Mouse (Mus musculus) gastrocnemius, adult 2 months (tissue): Measurements from ENCODE around the gene Usp54. TPM values are rescaled to one million over a fixed set of nuclear protein-coding genes. Genes with fewer than 3 reads are reported as not detected.

Experiments used
- DNase-seq: peaks from one replicate; pipeline ENCODE4 v3.0.0; 2022
- H3K27ac ChIP-seq: fragments of 200-600 bp; 2 replicates; pipeline ENCODE4 v1.8.1; 2022; ENCODE audit warnings: mild to moderate bottlenecking
- H3K4me3 ChIP-seq: fragments of 200-600 bp; 2 replicates; pipeline ENCODE4 v1.8.1; 2022; ENCODE audit warnings: mild to moderate bottlenecking, moderate library complexity
- CTCF ChIP-seq: fragments of 200-600 bp; IDR thresholded peaks from 2 replicates; pipeline ENCODE4 v1.8.1; 2022; ENCODE audit warnings: antibody characterized with exemption, mild to moderate bottlenecking, moderate library complexity
- intact Hi-C: fragments of 180-260 bp; cut with DNase I; formaldehyde crosslinking; loops from one replicate; pipeline ENCODE4 v1.15.1; 2025
- long read RNA-seq, 2 experiments: library from polyadenylated mRNA; stranded (forward); transcript quantifications; one replicate each; pipeline ENCODE4 v2.0.0; 2021
- total RNA-seq, 2 experiments: library from RNA; stranded (reverse); gene quantifications; 2 replicates each; pipeline ENCODE4 v1.2.3; 2021

Usp54 gene
- 1 to 10 TPM; 4.9 to 6.3 TPM for total RNA-seq
- long read RNA-seq, experiment 1, partial matches to known transcripts, result 1 of 3 reads
- long read RNA-seq, experiment 1, other reads (novel, unspliced or antisense), result 2 of 3 reads
- long read RNA-seq, experiment 2, full-length matches to known transcripts, result 1 of 3 reads
- long read RNA-seq, experiment 2, partial matches to known transcripts, result 0 of 3 reads
- long read RNA-seq, experiment 2, other reads (novel, unspliced or antisense), result 2 of 3 reads

GRCm38 (mm10) chr14:20640644-20641437 lies at the start of gene Usp54:
Usp54 (minus strand) TSS chr14:20641063.
- Histone ChIP-seq H3K27ac (peak within 1 kb of the TSS; percentile 99), H3K4me3 (peak within 1 kb of the TSS; percentile 91)
- intact Hi-C loops, result loop anchor here (5.0 kb wide), 1 partner anchor 64 kb away; no protein-coding TSS in a partner anchor
- no peak for TF ChIP-seq CTCF
- peak; percentile 98 for DNase-seq

DNA sequence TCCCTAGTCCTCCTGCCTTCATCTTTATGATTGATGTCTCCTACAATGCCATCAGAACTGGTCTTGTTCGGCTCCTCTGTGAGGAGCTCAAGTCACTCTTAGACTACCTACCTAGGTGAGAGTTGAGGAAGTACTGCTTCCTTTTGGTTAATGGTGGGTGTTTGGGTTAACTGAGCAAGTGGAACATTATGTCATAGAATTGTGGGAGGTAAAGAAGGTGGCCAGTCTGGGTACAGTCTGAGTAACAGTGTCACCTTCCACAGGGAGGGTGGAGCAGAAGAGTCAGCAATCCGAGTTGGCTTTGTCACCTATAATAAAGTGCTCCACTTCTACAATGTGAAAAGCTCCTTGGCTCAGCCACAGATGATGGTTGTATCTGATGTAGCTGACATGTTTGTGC lies 48.1 kb upstream of the Usp54 start:
- intact Hi-C loops, result no loop called here
- Histone ChIP-seq H3K27ac (no peak overlapping the region), H3K4me3 (no peak overlapping the region)
- no peak for TF ChIP-seq CTCF
- no peak for DNase-seq

- Histone ChIP-seq H3K27ac (no peak overlapping the region), H3K4me3 (no peak overlapping the region)
- no peak for TF ChIP-seq CTCF
- intact Hi-C loops, result no loop called here
- no peak for DNase-seq
Measured at GRCm38 (mm10) chr14:20686576-20686975, 45.7 kb upstream of the Usp54 start.

GRCm38 (mm10) chr14:20682498-20682897 lies 41.6 kb upstream of the Usp54 start:
- Histone ChIP-seq H3K27ac (peak overlapping the region; percentile 63), H3K4me3 (no peak overlapping the region)
- DNase-seq, result peak; percentile 31
- intact Hi-C loops, result no loop called here
- TF ChIP-seq CTCF, result no peak

- no peak overlapping the region for H3K4me3 ChIP-seq
- H3K27ac ChIP-seq, result peak overlapping the region; percentile 63; the same call in 1 of the 2 replicates
- TF ChIP-seq CTCF, result no peak
- DNase-seq, result no peak
- intact Hi-C loops, result no loop called here
Measured at GRCm38 (mm10) chr14:20681742-20682141, 40.9 kb upstream of the Usp54 start.

DNA sequence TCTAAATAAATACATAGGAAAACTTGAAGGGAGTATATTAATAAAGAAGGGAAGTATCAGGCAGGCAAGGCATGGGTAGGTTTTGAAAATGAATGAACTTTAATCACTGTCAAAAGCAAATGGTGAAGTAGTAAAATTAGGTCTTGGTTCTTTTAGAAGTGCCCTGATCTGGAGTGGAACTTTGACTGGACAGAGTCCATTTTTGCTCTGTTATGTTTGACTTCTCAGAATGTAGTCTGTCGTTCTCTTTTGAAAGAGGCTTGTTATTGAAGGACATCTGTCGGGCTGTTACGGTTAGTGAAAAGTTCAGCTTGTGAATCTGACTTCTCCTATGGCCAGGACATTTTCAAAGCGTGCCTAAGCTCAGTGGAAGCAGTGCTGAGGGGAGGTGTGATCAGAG lies 37.0 kb upstream of the Usp54 start:
- intact Hi-C loops, result no loop called here
- DNase-seq, result no peak
- H3K4me3 ChIP-seq, result no peak overlapping the region
- H3K27ac ChIP-seq, result no peak overlapping the region
- no peak for TF ChIP-seq CTCF

- peak within 1 kb of the TSS; percentile 98 for H3K27ac ChIP-seq
- peak within 1 kb of the TSS; percentile 85 for H3K4me3 ChIP-seq
- TF ChIP-seq CTCF, result 0 out of 2 replicates have a peak, but pooled peaks have one; percentile 1
- DNase-seq, result peak; percentile 99
- intact Hi-C loops, result loop anchor here (2.0 kb wide), 1 partner anchor 23 kb away; no protein-coding TSS in a partner anchor
Measured at GRCm38 (mm10) chr14:20674064-20674833, 33.4 kb upstream of the Usp54 start, which contains the start of gene Sec24c. Sec24c (plus strand) TSS chr14:20674308.

DNA sequence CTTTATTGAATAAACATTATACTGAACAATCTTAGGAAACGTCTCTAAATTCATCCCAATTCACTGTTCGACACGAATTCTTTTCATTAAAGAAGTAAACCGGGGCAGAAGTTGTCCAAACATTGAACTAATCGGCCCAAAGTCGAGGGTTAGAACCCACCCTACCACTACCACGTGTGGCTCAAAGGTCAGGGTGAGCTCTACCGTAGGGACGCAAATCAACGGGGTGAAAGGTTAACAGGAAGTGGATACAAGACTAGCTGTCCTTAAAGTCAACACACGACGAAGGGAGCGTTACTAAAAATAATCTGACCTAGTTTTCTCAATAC lies 32.8 kb upstream of the Usp54 start:
- no peak for TF ChIP-seq CTCF
- intact Hi-C loops, result loop anchor here (2.0 kb wide), 1 partner anchor 23 kb away; no protein-coding TSS in a partner anchor
- Histone ChIP-seq H3K27ac (peak overlapping the region; percentile 98), H3K4me3 (peak overlapping the region; percentile 85)
- DNase-seq, result peak; percentile 59

DNA sequence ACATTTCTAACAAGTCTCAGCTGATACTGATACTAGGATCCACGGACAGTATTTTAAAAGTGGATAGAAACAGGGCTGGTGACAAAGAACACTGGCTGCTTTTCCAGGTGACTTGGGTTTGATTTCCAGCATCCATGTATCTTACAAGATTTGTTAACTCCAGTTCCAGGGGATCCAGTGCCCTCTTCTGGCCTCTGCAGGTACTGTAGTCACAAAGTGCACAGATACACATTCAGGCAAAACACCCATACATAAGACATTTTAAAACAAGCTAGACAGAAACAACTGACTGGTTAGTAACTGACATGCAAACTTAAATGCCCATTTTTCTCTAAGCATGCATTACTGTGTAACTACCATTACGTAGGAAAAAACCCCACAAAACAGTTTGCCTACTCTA lies 32.1 kb upstream of the Usp54 start:
- peak overlapping the region; percentile 85 for H3K4me3 ChIP-seq
- peak overlapping the region; percentile 98 for H3K27ac ChIP-seq
- peak; percentile 61 for TF ChIP-seq CTCF
- intact Hi-C loops, result no loop called here
- DNase-seq, result no peak

DNA sequence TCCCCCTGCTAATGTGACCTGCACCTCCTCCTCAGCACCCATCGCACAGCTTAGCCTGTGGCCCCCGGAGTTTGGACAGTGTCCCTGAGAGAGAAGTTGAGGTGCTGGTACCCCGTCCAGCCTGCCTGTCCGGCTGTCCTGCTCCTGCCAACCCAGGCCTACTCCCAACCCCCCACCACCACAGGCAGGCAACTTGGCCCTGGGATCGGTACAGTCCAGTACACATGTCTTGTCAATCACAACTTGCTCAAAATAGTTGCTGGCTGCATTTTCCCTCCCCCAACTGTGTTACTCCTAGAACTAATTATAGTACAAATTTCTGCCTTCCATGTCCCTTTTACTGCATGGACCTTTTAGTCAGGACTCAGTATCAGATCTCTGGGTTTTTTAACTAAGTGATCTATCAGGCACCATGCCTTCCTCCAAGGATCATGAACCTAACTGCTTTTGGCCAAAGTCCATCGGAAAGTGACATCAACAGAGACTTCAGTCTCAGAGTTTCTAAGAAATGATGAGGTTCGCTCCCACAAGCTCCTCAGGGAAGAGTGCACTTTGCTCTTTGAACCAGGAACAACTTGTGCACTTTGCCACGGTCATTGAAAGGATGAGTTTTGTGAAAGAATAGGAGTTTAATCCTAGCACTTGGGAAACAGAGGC lies 27.4 kb upstream of the Usp54 start, which contains the start of gene Synpo2l:
Gene Synpo2l, minus strand, starts transcription at position 201 of the 657 bp plus-strand sequence.
- H3K27ac ChIP-seq, result peak within 1 kb of the TSS; percentile 94
- intact Hi-C loops, result no loop called here
- TF ChIP-seq CTCF, result no peak
- peak; percentile 92 for DNase-seq
- H3K4me3 ChIP-seq, result peak within 1 kb of the TSS; percentile 79

DNA sequence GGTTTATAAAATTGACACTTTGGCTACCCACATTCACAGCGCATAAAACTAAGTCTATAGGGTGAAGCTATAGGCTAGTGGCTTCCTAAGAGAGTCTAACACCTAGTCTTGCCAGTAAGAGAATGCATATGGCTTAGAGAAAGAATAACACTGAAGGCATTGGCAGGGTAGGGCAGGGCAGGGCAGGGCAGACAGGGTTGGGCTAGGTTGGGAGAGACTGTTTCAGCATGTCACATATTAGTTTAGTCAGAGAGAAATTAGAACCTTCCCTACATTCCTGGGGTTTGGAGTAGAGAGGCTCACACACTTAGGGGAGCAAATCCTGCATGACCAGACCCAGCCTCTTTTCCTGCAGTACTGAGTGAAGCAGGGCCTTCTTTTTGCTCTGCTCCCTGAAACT lies 26.6 kb upstream of the Usp54 start:
- no peak for TF ChIP-seq CTCF
- Histone ChIP-seq H3K27ac (peak overlapping the region; percentile 94), H3K4me3 (peak overlapping the region; percentile 79)
- no peak for DNase-seq
- intact Hi-C loops, result no loop called here

- peak overlapping the region; percentile 94 for H3K27ac ChIP-seq
Measured at GRCm38 (mm10) chr14:20664436-20664835, 23.6 kb upstream of the Usp54 start.

More at GRCm38 (mm10) chr14:20664436-20664835, 23.6 kb upstream of the Usp54 start:
- peak overlapping the region; percentile 79 for H3K4me3 ChIP-seq
- intact Hi-C loops, result no loop called here
- TF ChIP-seq CTCF, result no peak
- DNase-seq, result peak; percentile 80
